Mouse (Mus musculus) liver, adult 2 months (tissue): ENCODE measurements around the gene Ap4e1. TPM values are rescaled to one million over a fixed set of nuclear protein-coding genes. Genes with fewer than 3 reads are reported as not detected.

Source experiments
- DNase-seq: peaks from one replicate; pipeline ENCODE4 v3.0.0-alpha.2; 2011; ENCODE audit warnings: low read depth, low spot score; ENCODE audit errors: extremely low read depth
- H3K27ac ChIP-seq: fragments of 200-500 bp; replicated peaks from 2 replicates; pipeline ENCODE4 v1.5.1; 2012; ENCODE audit warnings: low read depth, mild to moderate bottlenecking, control low read depth, inconsistent platforms, low read length; ENCODE audit not compliant: insufficient read depth
- H3K27me3 ChIP-seq: fragments of 200-500 bp; 2 replicates; pipeline ENCODE4 v1.6.1; 2012; ENCODE audit warnings: mild to moderate bottlenecking, moderate library complexity, low read length, inconsistent platforms; ENCODE audit not compliant: control insufficient read depth, insufficient read depth
- H3K36me3 ChIP-seq: fragments of 200-500 bp; 2 replicates; pipeline ENCODE4 v1.6.1; 2012; ENCODE audit warnings: low read length, inconsistent platforms; ENCODE audit not compliant: control insufficient read depth, insufficient read depth
- H3K4me1 ChIP-seq: fragments of 200-500 bp; 2 replicates; pipeline ENCODE4 v1.6.1; 2011; ENCODE audit warnings: low read length; ENCODE audit not compliant: control insufficient read depth, insufficient read depth
- H3K4me3 ChIP-seq: fragments of 200-500 bp; 2 replicates; pipeline ENCODE4 v1.5.1; 2011; ENCODE audit warnings: low read depth, mild to moderate bottlenecking, control low read depth, low read length, moderate library complexity; ENCODE audit not compliant: insufficient read depth
- H3K79me2 ChIP-seq: fragments of 200-500 bp; 2 replicates; pipeline ENCODE4 v1.6.1; 2012; ENCODE audit warnings: inconsistent platforms, mild to moderate bottlenecking, low read length, moderate library complexity; ENCODE audit not compliant: control insufficient read depth, insufficient read depth
- H3K9ac ChIP-seq: fragments of 200-500 bp; 2 replicates; pipeline ENCODE4 v1.6.1; 2012; ENCODE audit warnings: low read depth, mild to moderate bottlenecking, control low read depth, inconsistent platforms, low read length
- CTCF ChIP-seq: fragments of 200-500 bp; IDR thresholded peaks from 2 replicates; pipeline ENCODE4 v1.5.1; 2011; ENCODE audit warnings: low read depth, low read length, control low read depth
- POLR2A ChIP-seq: fragments of 200-500 bp; IDR thresholded peaks from 2 replicates; pipeline ENCODE4 v1.6.1; 2011; ENCODE audit warnings: low read length, control low read depth; ENCODE audit not compliant: insufficient read depth; ENCODE audit errors: extremely low read depth
- WGBS: fragments of 180-500 bp; shearing (Covaris S2); methylation state at CpG from one replicate; pipeline ENCODE4 v1.1.7; 2018; 5-methylcytosine and 5-hydroxymethylcytosine counted together
- polyA plus RNA-seq: library from polyadenylated mRNA; depleted of rRNA; stranded (reverse); fragments of >200 nt; gene quantifications from 2 replicates; pipeline ENCODE4 v1.2.3, GENCODE M21; 2012
- total RNA-seq: library from RNA; depleted of rRNA; stranded (reverse); fragments of >200 nt; gene quantifications from 2 replicates; pipeline ENCODE4 v1.2.3, GENCODE M21; 2014

Ap4e1 gene
- total and polyA plus RNA-seq, 2 experiments: 1.3 to 6.0 TPM

GRCm38 (mm10) chr2:127006634-127007370 is 1.7 kb upstream of the Ap4e1 start:
- no peaks in the 10 kb centered on the region for H3K79me2 ChIP-seq
- no peak for TF ChIP-seq POLR2A
- peak; percentile 78 for TF ChIP-seq CTCF
- peak; percentile 33 for DNase-seq

GRCm38 (mm10) chr2:127007509-127007908 is 1.0 kb upstream of the Ap4e1 start:
- TF ChIP-seq CTCF (no peak), POLR2A (no peak)
- Histone ChIP-seq H3K4me3 (no peak overlapping the region), H3K4me1 (peaks cover 4% of the 10 kb centered on the region; the same call in 1 of the 2 replicates), H3K36me3 (peaks cover 3% of the 10 kb centered on the region; the same call in 1 of the 2 replicates), H3K79me2 (no peaks in the 10 kb centered on the region), H3K9ac (no peak overlapping the region), H3K27me3 (no peaks in the 10 kb centered on the region), H3K27ac (no peak overlapping the region)
- no peak for DNase-seq
- 81% methylated on average over 5 of the region's 5 CpGs for WGBS

More at GRCm38 (mm10) chr2:127006634-127007370, 1.7 kb upstream of the Ap4e1 start:
- H3K27ac ChIP-seq: no peak overlapping the region
- peak overlapping the region; percentile 50 for H3K9ac ChIP-seq
- peak overlapping the region; percentile 59 for H3K4me3 ChIP-seq
- whole genome bisulfite sequencing: 33% methylated on average over 12 of the region's 12 CpGs
- H3K36me3 ChIP-seq: no peaks in the 10 kb centered on the region; the same call in 1 of the 2 replicates
- H3K4me1 ChIP-seq: peaks cover 4% of the 10 kb centered on the region; the same call in 1 of the 2 replicates
- H3K27me3 ChIP-seq: no peaks in the 10 kb centered on the region

- no peak overlapping the region for H3K4me3 ChIP-seq
- no peak overlapping the region for H3K27ac ChIP-seq
- WGBS: 94% methylated on average over 9 of the region's 9 CpGs
- no peaks in the 10 kb centered on the region for H3K4me1 ChIP-seq
- H3K79me2 ChIP-seq: no peaks in the 10 kb centered on the region; the same call in 1 of the 2 replicates
- peaks cover 23% of the 10 kb centered on the region for H3K36me3 ChIP-seq
- TF ChIP-seq CTCF (no peak), POLR2A (no peak)
- H3K9ac ChIP-seq: no peak overlapping the region
- no peaks in the 10 kb centered on the region for H3K27me3 ChIP-seq
- DNase-seq: no peak
Observed at GRCm38 (mm10) chr2:127035006-127035605, 26.6 kb downstream of the Ap4e1 start.

GRCm38 (mm10) chr2:127037299-127037698 is 28.8 kb downstream of the Ap4e1 start:
- peak; percentile 52 for DNase-seq
- WGBS: 51% methylated on average over 4 of the region's 4 CpGs

GRCm38 (mm10) chr2:127061471-127061870 is 53.0 kb downstream of the Ap4e1 start:
- Histone ChIP-seq H3K36me3 (peaks cover 33% of the 10 kb centered on the region), H3K79me2 (no peaks in the 10 kb centered on the region), H3K27me3 (no peaks in the 10 kb centered on the region), H3K27ac (no peak overlapping the region), H3K9ac (no peak overlapping the region), H3K4me1 (no peaks in the 10 kb centered on the region), H3K4me3 (no peak overlapping the region)
- no peak for DNase-seq
- TF ChIP-seq CTCF (no peak), POLR2A (no peak)
- WGBS: 97% methylated on average over 9 of the region's 9 CpGs

More at GRCm38 (mm10) chr2:127037299-127037698, 28.8 kb downstream of the Ap4e1 start:
- no peak overlapping the region for H3K27ac ChIP-seq
- no peak for TF ChIP-seq POLR2A
- no peak for TF ChIP-seq CTCF
- peaks cover 24% of the 10 kb centered on the region for H3K36me3 ChIP-seq
- H3K79me2 ChIP-seq: no peaks in the 10 kb centered on the region; the same call in 1 of the 2 replicates
- H3K27me3 ChIP-seq: no peaks in the 10 kb centered on the region
- H3K4me3 ChIP-seq: no peak overlapping the region
- H3K9ac ChIP-seq: no peak overlapping the region
- no peaks in the 10 kb centered on the region for H3K4me1 ChIP-seq

GRCm38 (mm10) chr2:127068806-127069205 is 60.3 kb downstream of the Ap4e1 start:
- TF ChIP-seq POLR2A (no peak), CTCF (no peak)
- no peak overlapping the region for H3K9ac ChIP-seq
- no peak overlapping the region for H3K4me3 ChIP-seq
- H3K4me1 ChIP-seq: peaks cover 8% of the 10 kb centered on the region
- peaks cover 11% of the 10 kb centered on the region for H3K36me3 ChIP-seq
- no peaks in the 10 kb centered on the region for H3K27me3 ChIP-seq
- no peak overlapping the region for H3K27ac ChIP-seq
- DNase-seq: no peak
- H3K79me2 ChIP-seq: no peaks in the 10 kb centered on the region
- WGBS: 93% methylated on average over 7 of the region's 7 CpGs
